Mouse (Mus musculus) urinary bladder, adult 2 months (tissue): Measurements from ENCODE around the gene Acy3. TPM values are rescaled to one million over a fixed set of nuclear protein-coding genes. Genes with fewer than 3 reads are reported as not detected.
"Not testable (repeated sequence)": the region's sequence is repeated elsewhere in the genome, so short reads cannot be mapped to it uniquely, and the experiment has no call there.

Source experiments
- DNase-seq: peaks from one replicate; pipeline ENCODE4 v3.0.0; 2022; ENCODE audit warnings: low spot score
- polyA plus RNA-seq: library from polyadenylated mRNA; depleted of rRNA; stranded (reverse); fragments of >200 nt; gene quantifications from 2 replicates; pipeline ENCODE4 v1.2.3, GENCODE M21; 2012

Acy3 gene
- polyA plus RNA-seq, 1 experiment: 15.0 TPM

GRCm38 (mm10) chr19:3974608-3975007 is 11.8 kb upstream of the Acy3 start:
- not testable (repeated sequence) for DNase-seq

- DNase-seq: no peak
Measured at GRCm38 (mm10) chr19:3975866-3976265, 10.5 kb upstream of the Acy3 start.

DNA sequence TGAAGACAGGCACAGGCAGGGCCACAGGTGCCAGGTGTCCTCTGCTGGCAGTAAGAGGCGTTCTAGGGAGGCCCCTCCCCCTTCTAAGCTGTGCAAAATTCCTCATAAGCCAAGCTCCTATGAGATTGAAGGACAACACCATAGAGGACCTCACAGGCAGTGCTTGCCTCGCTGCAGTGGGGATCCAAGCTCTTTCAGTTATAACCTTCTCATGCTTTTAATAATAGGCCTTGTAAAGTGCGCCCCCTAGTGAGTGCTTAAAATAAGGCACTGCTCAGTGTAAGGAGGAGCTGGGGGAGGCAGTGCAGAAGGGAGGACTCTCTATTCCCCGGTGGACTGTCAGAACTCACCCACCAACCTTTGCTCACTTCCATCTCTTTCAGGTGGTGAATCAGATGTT is 6.1 kb upstream of the Acy3 start:
- no peak for DNase-seq

- no peak for DNase-seq
Measured at GRCm38 (mm10) chr19:3980917-3981316, 5.5 kb upstream of the Acy3 start.

DNA sequence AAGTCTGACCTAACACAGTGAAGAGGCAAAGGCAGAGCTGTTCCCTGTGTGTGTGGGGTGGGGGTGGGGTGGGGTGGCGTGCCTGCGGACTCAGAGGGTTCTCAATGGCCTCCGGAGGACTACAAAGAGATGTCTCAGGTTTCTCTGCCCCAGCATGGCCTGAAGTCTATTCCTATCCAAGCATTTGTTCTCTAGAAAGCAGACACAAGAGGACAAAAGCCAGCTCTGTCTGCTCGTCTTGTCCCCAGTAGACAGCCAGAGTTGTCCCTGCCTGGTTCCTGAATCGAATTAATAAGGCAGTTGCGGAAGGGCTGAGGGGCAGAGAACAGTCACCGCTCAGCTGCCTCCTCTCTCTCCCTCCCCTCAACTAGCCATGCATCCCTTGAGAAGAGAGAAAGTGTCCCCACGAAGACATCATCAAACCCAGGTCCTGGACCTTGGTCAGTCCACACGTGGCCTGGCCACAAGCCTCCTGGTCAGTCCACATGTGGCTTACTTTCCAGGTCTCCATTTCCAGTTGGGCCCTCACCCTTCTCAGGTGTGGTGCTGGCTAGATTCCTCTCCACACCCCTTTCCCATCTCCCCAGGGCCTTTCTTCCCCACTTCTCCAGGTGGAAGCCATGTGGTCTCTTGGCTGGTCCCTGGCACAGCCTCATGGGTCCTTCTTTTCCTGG is 2.7 kb upstream of the Acy3 start:
- DNase-seq: no peak

DNA sequence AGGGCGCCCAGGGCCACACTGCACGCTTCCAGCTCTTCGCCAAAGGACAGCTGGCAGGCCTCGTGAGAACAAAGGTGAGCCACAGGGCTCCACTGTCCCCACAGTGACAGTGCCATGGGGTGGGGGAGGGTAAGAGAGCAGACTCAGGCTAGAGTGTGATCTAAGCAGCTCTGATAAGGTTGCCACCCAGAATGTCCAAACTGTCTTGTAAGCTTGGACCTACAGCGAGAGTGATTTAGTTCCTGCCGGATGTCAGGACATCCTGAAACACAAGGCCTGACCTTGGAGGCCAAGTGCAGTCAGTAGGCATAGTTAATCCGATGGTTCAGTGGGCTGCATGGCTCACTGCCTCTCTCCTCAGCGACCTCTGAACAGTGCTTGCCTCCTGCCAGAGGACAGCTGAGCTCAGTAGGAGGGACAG is 1.1 kb upstream of the Acy3 start:
- DNase-seq: no peak

GRCm38 (mm10) chr19:3988066-3988465 is 1.7 kb downstream of the Acy3 start:
- DNase-seq: no peak

- DNase-seq: no peak
Measured at GRCm38 (mm10) chr19:3988750-3989149, 2.4 kb downstream of the Acy3 start.

DNA sequence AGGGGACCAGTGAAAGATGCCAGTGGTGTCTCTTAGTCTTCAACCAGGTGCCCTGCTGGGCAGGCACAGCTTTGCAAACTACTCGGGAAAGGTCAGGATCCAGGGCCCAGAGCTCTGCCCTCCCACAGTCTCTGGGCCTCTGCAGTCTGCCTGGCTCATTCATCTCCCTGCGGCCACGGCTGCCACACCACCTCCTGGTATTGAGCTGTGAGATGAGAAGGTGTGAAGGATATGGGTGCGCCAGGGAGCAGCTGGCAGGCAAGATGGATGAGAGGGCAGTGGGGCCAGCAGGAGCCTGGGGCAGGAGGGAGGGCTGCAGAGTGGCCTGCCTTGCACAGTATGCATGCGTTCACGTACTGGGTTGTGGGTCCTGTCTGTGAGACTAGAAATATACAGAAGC is 4.4 kb downstream of the Acy3 start:
- no peak for DNase-seq

DNA sequence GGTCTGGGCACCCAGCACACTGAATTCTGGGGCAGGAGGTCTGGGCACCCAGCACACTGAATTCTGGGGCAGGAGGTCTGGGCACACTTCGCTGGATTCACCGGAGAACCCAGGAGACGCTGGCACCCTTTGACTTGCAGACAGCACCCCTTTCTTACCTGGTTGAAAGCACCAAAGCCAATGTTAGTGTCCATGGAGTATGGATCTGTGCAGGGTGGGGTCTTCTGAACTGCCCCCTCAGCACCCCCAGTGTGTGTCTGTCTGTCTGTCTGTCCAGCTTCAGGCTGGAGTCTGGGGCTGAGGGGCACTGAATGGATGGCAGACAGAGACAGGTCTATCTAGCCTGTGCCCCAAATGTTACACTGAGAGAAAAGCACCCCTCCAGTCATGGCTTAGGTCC is 5.2 kb downstream of the Acy3 start:
- no peak for DNase-seq

GRCm38 (mm10) chr19:3991966-3992365 is 5.6 kb downstream of the Acy3 start:
- DNase-seq: no peak

GRCm38 (mm10) chr19:3992416-3992815 is 6.0 kb downstream of the Acy3 start, which contains the start of gene Tbx10:
TSS of gene Tbx10 (plus strand) at chr19:3992752.
- no peak for DNase-seq

DNA sequence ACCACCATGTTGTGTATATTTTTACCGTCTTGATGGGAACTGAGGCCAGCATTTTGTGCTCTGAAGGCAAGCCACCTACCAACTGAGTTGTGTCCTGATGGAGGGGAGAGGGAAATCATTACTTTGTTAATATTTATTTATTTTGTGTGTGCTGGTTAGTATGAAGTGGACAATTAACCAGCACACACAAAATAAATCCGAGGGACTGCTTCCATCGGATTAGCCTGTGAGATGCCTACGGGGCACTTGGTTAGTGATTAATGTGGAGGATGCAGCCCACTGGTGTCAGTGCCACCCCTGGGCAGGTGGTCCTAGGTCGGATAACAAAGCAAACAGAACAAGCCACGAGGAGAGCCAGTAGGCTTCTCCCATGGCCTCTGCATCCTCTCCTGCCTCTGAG is 8.6 kb downstream of the Acy3 start:
- DNase-seq: no peak

GRCm38 (mm10) chr19:3995505-3995904 is 9.1 kb downstream of the Acy3 start:
- DNase-seq: no peak

- DNase-seq: no peak
Measured at GRCm38 (mm10) chr19:3996106-3996505, 9.7 kb downstream of the Acy3 start.

GRCm38 (mm10) chr19:3996747-3997146 is 10.4 kb downstream of the Acy3 start:
- DNase-seq: no peak

- no peak for DNase-seq
Measured at GRCm38 (mm10) chr19:3997231-3997630, 10.9 kb downstream of the Acy3 start.

- no peak for DNase-seq
Measured at GRCm38 (mm10) chr19:3998335-3998734, 12.0 kb downstream of the Acy3 start.

DNA sequence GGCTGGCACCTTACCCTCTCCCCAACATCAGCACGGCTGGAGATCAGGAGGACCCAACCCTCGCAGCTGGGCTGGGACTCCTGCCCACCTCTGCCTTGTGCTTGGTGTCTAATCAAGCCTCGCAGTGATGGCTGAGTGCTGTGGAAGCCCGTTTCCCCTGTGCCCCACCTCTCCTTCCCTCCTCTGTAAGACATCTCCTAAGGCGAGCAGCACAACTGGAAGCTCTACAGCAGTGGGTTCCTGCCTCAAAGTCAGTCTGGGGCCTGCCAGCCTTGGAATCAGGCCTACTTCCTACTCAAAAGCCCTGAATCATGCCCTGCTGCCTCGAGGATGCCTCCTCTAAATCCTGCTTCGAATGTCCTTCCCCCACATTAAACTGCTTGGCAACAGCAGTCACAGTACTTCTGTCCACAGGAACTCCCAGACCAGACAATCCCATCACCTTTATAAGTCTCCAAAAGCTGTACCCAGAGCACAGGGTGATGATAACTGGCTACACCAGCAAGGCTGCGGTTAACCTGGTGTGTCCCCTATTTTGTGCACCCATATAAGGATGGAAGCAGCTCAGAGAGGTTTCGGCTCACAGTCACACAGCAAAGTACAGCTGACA is 12.9 kb downstream of the Acy3 start:
- DNase-seq: no peak

GRCm38 (mm10) chr19:4000119-4000900 is 13.9 kb downstream of the Acy3 start, which contains the start of the genes Nudt8 and Gm49405:
TSS of gene Nudt8 (plus strand) at chr19:4000580.
TSS of gene Gm49405 (plus strand) at chr19:4000626.
- DNase-seq: peak; percentile 95

- DNase-seq: no peak
Measured at GRCm38 (mm10) chr19:4000949-4001525, 14.7 kb downstream of the Acy3 start.

- DNase-seq: no peak
Measured at GRCm38 (mm10) chr19:4001752-4002151, 15.4 kb downstream of the Acy3 start.
